Mouse (Mus musculus) T-helper 1 cell (primary cell): ENCODE measurements around the gene Mob3a.

Experiments
- in situ Hi-C: fragments of 300-600 bp; cut with MboI, MseI; formaldehyde crosslinking; loops from one replicate; pipeline ENCODE4 v1.15.1; 2025; ENCODE audit warnings: high pct_unique_total_duplicates

Gene Mob3a

DNA sequence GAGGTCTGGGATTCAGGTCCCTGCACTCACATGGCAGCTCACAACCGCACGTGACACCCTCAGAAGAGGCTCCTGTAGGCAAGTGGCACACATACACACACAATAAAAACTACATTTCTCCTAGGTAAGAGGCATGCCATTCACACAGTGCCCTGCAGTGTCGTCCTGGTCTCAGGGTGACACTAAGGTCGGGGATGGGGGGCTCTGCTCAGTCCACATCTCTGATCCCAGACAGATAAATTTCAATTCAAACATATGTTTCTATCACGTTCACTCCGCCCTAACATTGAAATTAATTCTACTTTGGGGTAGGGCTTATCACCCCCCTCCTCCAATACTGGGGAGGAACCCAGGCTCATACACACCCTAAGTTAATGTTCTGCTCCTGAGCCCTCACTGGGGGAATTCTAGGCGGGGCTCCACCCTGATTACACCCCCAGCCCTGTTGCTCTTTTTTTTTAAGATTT lies 1.7 kb downstream of the Mob3a start:
- in situ Hi-C loops, result no loop called here

DNA sequence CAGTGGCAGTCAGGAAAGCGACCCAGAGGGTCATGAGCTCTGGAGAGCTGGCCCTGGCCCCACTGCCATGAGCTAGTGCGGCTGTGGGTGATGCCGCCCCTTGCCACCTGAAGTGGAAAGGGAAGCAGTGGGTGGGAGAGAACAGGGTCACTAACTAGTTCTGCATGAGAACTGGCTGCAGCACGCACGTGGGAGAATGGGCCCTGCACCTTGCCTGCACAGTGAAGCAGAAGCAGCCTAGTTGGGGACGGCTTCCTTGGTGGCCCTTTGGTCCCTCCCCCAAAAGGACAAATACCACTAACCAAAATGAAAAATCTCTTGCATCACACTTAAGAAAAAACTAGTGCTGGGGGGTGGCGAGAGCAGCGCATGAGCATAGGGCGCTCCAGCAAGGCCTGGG lies 3.2 kb downstream of the Mob3a start:
- in situ Hi-C loops, result no loop called here

DNA sequence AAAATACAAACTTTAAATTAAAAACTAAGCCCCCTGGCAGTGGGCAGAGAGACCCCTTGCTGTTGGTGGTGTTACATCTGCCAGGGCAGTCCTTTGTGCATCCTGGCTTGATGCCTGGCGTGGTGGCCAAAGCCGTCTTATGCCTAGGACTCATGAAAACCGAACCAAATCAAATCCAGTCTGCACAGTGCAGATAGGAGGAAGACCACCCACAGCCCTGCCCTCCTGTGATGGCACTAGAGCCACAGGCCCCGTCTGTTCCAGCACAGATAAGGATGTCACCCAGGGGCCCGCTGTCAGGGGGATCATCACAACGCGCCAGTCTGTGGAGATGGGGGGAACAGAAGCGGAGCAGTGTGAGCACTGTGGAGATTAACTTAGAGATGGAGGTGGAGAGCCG lies 4.0 kb downstream of the Mob3a start:
- in situ Hi-C loops, result no loop called here

- in situ Hi-C loops, result no loop called here
These were observed 4.4 kb downstream of the Mob3a start for GRCm38 (mm10) chr10:80697393-80697787.

DNA sequence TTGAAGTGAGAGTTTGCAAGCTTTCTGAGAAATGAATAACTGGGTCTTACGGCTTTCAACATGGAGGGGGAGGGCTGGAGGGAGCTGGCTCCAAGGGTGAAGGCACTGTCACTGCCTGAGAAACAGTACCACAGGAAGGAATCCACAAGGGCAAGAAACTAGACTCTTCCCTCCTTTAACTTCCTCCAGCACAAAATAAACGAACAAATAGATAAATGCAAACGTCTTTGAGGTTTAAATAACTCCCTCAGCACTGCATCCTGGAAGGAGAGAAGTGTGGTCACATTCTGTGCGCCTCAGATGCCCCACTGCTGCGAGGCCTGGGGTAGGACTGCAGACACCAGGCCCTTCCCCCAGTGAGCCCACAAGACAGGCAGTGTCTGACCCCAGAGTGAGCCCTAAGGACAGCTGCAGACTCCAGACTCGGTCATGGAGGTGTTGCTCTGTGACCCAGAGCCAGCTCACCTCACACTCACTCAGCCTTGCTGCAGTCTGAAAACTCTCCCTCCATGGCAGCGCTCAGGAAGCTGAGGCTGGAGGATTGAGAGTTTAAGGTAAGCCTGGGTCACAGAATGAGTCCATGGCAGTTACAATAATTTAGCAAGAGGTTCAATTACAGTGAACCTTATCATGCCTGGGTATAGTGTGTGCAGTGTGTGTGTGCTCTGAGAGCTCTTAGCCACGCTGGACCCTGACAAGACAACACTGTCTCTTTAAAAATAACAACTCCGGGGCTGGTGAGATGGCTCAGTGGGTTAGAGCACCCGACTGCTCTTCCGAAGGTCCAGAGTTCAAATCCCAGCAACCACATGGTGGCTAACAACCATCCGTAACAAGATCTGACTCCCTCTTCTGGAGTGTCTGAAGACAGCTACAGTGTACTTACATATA lies 5.0 kb downstream of the Mob3a start:
- in situ Hi-C loops, result no loop called here

- in situ Hi-C loops, result no loop called here
These were observed 5.8 kb downstream of the Mob3a start for GRCm38 (mm10) chr10:80695801-80696501.

DNA sequence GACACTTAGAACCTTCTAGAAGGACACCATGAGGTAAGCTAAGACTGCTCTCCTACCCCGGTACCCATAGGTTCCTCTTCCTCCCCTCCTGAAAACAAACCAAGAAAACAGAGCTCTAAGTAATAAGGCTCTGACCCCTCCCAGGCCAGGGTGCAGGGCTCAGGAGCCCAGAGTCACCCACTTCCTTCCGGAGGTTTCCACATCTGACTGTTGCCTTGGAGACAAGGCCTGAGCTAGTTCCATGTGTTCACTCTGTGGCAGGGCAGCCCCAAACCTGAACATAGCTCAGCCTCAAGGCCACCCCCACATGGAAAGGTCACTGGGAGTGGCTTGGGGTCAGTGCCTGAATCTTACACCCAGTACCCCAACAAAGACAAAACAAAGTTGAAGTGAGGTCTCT lies 6.6 kb downstream of the Mob3a start:
- in situ Hi-C loops, result no loop called here

GRCm38 (mm10) chr10:80694159-80694938 lies 7.4 kb downstream of the Mob3a start:
- in situ Hi-C loops, result no loop called here

DNA sequence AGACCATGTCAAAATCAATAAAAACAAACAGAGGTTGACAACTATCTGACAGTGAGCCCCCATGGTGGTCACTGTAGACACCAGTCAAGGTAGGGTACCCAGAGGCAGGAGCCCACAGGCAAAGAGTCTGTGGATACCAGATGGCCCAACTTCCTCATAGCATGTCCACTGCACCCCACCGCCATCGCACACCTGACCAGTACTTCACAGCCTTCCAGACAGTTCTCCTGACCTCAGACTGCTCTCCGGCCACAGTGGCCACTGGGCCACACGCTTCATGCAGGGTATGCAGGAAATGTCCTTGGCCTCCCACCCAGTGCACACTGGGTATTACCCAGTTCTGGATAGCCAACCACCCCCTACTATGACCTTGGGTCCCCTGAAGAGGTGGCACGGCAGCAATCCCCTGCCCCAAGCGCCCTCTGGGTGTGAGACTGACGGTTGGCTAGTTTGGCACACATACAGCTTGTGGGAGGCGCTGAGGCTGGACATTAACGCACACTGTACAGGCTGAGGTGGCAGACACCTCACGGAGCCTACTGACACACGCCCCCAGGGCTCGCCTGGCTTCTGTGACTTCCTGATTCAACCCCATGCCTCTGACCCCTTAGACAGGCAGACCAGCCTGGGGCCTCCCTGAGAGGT lies 8.3 kb downstream of the Mob3a start:
- in situ Hi-C loops, result no loop called here

GRCm38 (mm10) chr10:80692249-80693165 lies 9.3 kb downstream of the Mob3a start:
- in situ Hi-C loops, result no loop called here

DNA sequence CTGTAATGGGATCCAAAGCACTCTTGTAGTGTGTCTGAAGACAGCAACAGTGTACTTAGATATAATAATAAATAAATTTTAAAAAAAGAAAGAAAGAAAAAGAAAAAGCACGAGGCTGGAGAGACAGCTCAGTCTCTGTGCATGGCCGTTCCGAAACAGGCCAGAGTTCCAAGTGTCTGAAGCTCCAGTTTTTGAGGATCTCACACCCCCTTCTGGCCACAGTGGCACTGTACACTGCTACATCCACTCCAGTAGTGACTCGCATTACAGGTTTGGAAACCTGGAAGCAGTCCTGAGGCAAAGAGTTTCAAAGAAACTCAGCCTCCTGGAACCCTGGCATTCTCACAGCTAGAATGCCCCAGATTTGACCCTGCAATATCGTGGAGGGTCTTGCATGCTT lies 13.9 kb downstream of the Mob3a start:
- in situ Hi-C loops, result no loop called here

DNA sequence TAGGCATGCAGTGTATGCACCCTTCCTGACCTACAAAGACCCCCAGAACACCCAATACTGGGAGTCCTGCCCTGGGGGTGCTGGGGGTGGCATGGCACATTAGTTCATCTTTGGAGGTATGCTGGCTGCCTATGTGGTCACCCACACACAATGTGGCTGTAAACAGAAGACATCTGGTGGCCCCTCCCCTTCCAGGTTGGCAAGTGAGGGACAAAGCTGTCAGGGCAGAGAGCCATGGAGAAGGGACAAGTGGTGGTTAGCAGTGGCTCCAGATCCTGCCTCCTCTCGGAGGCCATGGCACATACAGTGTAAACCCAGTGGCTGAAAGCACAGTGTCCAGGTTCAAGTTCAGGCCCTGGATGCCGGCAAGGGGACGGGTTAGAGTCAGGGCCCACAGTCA lies 15.2 kb downstream of the Mob3a start:
- in situ Hi-C loops, result no loop called here

GRCm38 (mm10) chr10:80684984-80685383 lies 16.8 kb downstream of the Mob3a start:
- in situ Hi-C loops, result no loop called here

GRCm38 (mm10) chr10:80684214-80684613 lies 17.6 kb downstream of the Mob3a start:
- in situ Hi-C loops, result no loop called here

DNA sequence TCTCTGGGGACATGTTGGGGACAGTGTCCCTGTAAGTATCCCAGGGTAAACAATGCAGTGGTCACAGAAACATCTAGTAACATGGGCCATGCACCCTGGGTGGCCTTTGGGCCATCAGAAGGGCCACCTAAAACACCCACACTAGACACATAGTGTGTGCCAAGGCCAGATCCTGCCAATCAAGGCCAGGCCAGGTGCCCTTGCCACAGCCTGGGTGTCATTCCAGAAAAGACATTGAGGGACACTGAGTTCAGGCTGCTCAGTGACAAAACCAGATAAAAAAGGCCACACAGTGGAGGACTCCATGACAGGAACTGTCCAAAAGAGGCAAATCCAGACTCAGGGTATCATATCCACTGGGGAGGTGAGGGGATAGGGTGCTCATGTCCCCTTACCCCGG lies 18.1 kb downstream of the Mob3a start:
- in situ Hi-C loops, result no loop called here

DNA sequence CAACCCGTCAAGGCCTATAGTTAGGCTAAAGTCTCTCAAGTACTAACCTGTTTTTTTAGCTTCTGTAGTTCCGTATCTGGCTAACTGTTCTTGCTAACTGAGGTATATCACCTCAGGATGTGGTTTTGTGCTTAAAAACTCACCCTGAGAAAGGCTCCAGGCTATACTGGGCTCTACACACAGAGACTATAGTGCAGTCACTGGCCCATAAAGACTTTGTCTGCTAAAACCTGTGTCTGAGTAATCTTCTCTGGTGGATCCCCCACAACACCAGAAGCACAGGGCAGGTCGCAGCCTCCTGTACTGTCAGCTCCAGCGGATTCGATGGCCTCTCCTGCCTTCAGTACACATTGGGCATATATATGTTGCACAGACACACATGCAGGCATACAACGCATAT lies 19.8 kb downstream of the Mob3a start:
- in situ Hi-C loops, result no loop called here

GRCm38 (mm10) chr10:80680260-80680696 lies 21.5 kb downstream of the Mob3a start:
- in situ Hi-C loops, result no loop called here

- in situ Hi-C loops, result loop anchor here (5.0 kb wide), 1 partner anchor 102 kb away; the partner anchor contains the start of gene Klf16
These were observed 22.1 kb downstream of the Mob3a start for GRCm38 (mm10) chr10:80679556-80680259.

DNA sequence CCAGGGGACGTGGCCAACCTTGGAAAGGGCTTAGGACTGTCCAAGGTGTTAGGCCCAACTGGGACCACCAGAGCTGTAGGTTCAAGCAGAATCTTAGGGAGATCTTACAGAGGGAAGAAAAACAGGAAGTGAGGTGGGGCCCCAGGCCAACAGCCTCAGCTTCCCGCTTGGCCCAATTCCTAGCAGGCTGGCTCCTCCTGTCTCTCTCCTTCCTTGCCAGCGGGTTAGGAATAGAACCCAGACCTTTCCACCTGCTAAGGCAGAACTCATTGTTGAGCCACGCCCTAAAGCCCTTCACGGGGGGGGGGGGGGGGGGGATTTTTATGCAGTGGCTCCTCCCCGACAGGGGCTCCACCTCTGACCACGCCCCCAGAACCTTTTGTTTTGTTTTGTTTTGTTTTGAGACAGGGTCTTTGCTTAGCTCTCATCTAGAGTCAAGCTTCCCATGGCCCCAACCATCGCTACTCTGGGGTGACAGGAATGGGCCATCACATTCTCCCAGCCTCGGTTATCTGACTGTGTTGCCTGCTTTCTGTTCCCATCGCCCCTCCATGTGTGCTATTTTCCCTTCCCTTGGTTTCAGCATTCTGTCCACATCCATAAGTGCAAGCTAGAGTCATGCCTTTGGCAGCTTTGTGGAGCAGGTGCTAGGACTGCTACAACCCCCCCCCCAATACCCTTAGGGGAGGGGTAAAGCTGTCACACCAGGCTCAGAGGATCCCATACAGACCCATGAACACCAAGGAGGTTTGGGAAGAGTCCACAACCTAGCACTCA lies 23.0 kb downstream of the Mob3a start:
- in situ Hi-C loops, result loop anchor here (5.0 kb wide), 1 partner anchor 101 kb away; the partner anchor contains the start of gene Klf16
